Mouse (Mus musculus) heart, postnatal 0 days (tissue): ENCODE results near the gene Gtpbp3.

Experiments
- CTCF ChIP-seq: IDR thresholded peaks from 2 replicates; pipeline ENCODE4 v1.5.1; 2016; ENCODE audit warnings: antibody characterized with exemption, control low read depth, low read depth
- EP300 ChIP-seq: IDR thresholded peaks from 2 replicates; pipeline ENCODE4 v1.6.1; 2016; ENCODE audit warnings: antibody characterized with exemption, low read depth

DNA sequence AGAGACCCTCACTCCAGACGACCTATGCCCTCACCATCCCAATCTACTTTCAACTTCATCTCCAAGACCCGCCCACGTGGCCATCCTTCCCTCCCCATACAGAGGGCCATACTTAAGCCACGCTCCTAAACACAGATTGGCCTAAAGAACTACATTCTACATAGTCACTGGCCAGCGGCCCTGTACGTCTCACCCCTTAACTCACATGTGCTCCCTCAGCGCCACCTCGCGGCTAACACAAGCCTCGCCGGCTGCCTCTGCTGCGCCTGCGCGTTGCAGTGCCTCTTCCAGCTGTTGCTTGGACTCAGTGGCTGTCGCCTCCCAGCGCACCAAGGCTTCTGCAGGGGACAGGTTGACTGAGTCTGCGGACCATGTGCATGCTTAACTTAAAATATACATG lies 33.7 kb downstream of the Gtpbp3 start:
- TF ChIP-seq EP300 (no peak), CTCF (peak; percentile 97)
